Mouse (Mus musculus) heart, embryonic 10.5 days (tissue): Measurements from ENCODE around the gene Tarm1. TPM values are rescaled to one million over a fixed set of nuclear protein-coding genes. Genes with fewer than 3 reads are reported as not detected.
A peak's percentile ranks its signal among the peaks of the same experiment; 100 is the strongest.

ENCODE experiments used
- DNase-seq: peaks from one replicate; pipeline ENCODE4 v3.0.0-alpha.2; 2017; ENCODE audit warnings: low spot score
- H3K27ac ChIP-seq: fragments of 300-500 bp; sonication (generic); 2 replicates; pipeline ENCODE4 v1.5.1; 2016; ENCODE audit warnings: mild to moderate bottlenecking
- H3K27me3 ChIP-seq: fragments of 300-500 bp; sonication (generic); 2 replicates; pipeline ENCODE4 v1.6.1; 2016; ENCODE audit warnings: mild to moderate bottlenecking; ENCODE audit not compliant: poor library complexity, insufficient read depth, severe bottlenecking
- H3K36me3 ChIP-seq: fragments of 300-500 bp; sonication (generic); 2 replicates; pipeline ENCODE4 v1.6.1; 2016; ENCODE audit warnings: mild to moderate bottlenecking, moderate library complexity
- H3K4me1 ChIP-seq: fragments of 300-500 bp; sonication (generic); 2 replicates; pipeline ENCODE4 v1.6.1; 2016; ENCODE audit warnings: mild to moderate bottlenecking
- H3K4me3 ChIP-seq: fragments of 300-500 bp; sonication (generic); 2 replicates; pipeline ENCODE4 v1.5.1; 2016; ENCODE audit warnings: mild to moderate bottlenecking, moderate library complexity
- H3K9me3 ChIP-seq: fragments of 300-500 bp; sonication (generic); 2 replicates; pipeline ENCODE4 v1.6.1; 2016; ENCODE audit warnings: mild to moderate bottlenecking, moderate library complexity
- WGBS: fragments of 180-500 bp; shearing (Covaris S2); methylation state at CpG from one replicate; pipeline ENCODE4 v1.1.7; 2016; 5-methylcytosine and 5-hydroxymethylcytosine counted together
- polyA plus RNA-seq: library from polyadenylated mRNA; unstranded; fragments of >200 nt; fragmentation: Nextera tagmentation; extraction: Ambion mirVana; gene quantifications from 2 replicates; pipeline ENCODE4 v1.2.1, GENCODE M21; 2016

The Tarm1 gene
- polyA plus RNA-seq, result not detected in 2 replicates

GRCm38 (mm10) chr7:3502439-3502838, at the start of gene Tarm1:
Gene Tarm1 (minus strand): TSS chr7:3502624.
- Histone ChIP-seq H3K4me1 (no peaks in the 10 kb centered on the region), H3K27me3 (no peaks in the 10 kb centered on the region), H3K9me3 (no peaks in the 10 kb centered on the region), H3K4me3 (no peak within 1 kb of the TSS), H3K27ac (no peak within 1 kb of the TSS), H3K36me3 (no peaks in the 10 kb centered on the region)
- no peak for DNase-seq
- WGBS, result 76% methylated on average over 6 of the region's 6 CpGs

DNA sequence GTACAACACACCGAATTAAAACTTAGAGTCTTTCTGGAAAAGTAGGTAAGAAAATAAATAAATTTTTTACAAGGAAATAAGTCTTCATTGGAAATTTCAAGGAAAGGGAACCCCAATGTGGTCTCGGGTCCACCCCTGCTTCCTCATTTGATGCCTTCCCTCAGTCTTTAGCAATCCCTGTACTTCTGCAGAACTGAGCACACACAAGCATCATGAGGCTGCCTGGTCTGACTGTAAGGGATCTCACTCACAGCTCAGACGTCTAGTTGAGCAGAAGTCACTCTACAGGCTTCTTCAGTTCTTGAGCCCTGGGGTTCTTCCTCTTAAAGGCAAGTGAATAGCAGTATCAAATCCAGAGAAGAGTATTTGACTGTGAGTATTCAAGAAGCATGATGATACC, 3.5 kb upstream of the Tarm1 start:
- Histone ChIP-seq H3K36me3 (no peaks in the 10 kb centered on the region), H3K27me3 (no peaks in the 10 kb centered on the region), H3K27ac (no peak overlapping the region), H3K4me3 (no peak overlapping the region), H3K9me3 (0 out of 2 replicates have a peak, but pooled peaks cover 5% of the 10 kb centered on the region), H3K4me1 (no peaks in the 10 kb centered on the region)
- WGBS, result 69% methylated on average over 3 of the region's 3 CpGs
- no peak for DNase-seq

DNA sequence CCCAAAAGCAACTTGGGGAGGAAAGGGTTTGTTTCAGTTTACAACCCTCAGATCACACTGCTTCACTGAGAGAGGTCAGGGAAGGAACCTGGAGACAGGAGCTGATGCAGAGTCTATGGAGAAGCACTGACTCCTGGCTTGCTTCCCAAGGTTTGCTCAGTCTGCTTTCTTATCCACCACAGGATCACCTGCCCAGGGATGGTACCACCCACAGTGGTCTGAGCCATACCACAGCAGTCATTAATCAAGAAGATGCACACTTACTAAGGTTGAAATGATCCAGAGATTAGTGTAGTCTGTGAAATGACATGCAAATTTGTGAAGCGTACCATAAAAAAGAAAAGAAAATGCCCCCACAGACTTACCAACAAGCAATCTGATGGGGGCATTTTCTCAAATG, 2.0 kb downstream of the Tarm1 start:
- Histone ChIP-seq H3K4me3 (no peak overlapping the region), H3K27ac (no peak overlapping the region), H3K27me3 (no peaks in the 10 kb centered on the region), H3K9me3 (no peaks in the 10 kb centered on the region), H3K36me3 (no peaks in the 10 kb centered on the region), H3K4me1 (no peaks in the 10 kb centered on the region)
- DNase-seq, result no peak
- 94% methylated on average over 1 of the region's 1 CpGs for WGBS

DNA sequence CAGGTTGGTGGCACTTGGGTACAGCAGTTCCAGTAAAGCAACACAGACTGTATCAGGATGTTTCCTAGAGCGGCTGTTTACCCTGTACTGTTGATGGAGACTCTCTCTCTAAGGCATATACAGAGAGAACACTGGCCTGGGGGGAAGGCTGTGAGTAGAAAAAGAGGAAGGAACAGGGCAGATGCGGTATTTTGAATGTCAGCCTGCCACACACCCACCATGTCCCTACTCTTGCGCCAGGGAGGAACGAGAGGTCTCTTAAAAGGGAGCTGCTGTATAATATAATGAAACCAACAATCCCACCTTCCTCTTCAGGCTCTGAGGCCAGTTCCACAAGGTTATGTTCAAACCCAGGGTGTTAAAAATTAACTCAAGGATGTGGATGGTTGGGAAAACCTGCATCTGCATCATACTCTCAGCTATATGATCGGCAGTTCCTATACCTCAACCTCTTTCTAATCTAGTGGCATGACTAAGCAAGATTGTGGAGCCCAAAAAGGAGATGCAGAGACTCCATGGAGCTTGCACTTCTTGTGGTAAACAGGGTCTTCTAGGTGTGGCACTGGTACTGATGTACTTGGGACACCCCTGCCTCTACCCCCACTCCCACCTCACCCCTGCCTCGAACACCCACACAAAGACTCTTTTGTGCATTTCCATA, 20.3 kb downstream of the Tarm1 start:
- no peak overlapping the region for H3K27ac ChIP-seq
- H3K27me3 ChIP-seq, result no peaks in the 10 kb centered on the region
- H3K36me3 ChIP-seq, result no peaks in the 10 kb centered on the region
- DNase-seq, result no peak
- H3K4me3 ChIP-seq, result no peak overlapping the region
- H3K4me1 ChIP-seq, result no peaks in the 10 kb centered on the region
- peaks cover 7% of the 10 kb centered on the region for H3K9me3 ChIP-seq
- 84% methylated on average over 6 of the region's 6 CpGs for WGBS

DNA sequence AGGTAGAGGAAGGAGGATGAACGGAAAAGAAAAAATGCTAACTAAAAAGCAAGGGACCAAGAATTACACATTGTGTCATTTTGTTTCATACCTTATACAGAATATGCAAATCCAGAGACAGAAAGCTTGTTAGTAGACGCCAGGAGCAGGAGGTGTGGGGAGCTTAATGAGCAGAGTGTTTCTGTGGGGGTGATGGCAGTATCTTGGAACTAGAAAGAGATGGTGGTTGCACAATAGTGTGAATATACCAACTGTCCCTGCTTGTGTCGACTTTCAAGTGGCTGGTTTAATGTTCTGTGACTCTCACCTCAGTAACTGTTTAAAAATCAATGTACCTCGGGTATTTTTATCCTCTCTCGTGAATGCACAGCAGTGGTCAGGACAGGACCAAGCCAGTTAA, 25.7 kb downstream of the Tarm1 start:
- no peak overlapping the region for H3K27ac ChIP-seq
- H3K9me3 ChIP-seq, result peaks cover 7% of the 10 kb centered on the region
- 67% methylated on average over 5 of the region's 5 CpGs for WGBS
- H3K4me1 ChIP-seq, result peaks cover 9% of the 10 kb centered on the region; the same call in 1 of the 2 replicates
- no peaks in the 10 kb centered on the region for H3K27me3 ChIP-seq
- H3K4me3 ChIP-seq, result no peak overlapping the region
- H3K36me3 ChIP-seq, result no peaks in the 10 kb centered on the region
- no peak for DNase-seq

DNA sequence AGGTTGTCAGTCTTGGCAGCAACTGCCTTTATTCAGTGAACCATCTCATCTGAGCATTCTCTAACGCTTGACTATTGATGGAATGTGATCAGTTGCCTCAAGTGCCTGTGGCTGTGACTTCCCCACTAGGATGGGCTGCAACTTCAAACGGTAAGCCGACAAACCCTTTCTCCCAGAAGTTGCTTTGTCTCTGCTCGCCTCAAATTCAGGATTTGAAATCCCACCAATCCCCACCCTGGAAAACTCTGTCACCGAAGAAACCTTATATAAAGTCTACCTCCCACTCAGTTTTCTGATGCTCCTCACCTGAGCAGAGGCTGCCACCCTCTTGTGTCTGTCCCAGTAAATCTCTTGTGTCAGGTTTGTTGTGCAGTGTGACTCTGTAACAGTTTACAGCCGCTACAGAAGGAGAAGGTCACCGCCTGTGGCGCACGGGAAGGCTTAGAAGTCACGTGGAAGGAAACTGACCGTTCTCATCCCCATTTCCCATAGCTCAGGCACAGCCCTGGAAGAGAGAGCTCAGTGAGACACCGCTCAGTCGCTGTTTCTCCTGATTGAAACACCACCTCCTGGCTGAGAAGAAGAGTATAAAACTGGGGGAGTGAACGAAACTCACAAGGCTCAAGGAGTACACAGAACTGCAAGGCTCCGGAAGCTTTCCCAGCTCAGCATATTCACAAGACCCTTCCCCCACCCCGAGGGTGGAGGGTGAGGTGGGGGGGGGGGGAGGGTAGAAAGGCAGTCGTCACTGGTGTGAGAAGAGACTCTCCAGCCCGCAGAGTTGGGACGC, 27.9 kb downstream of the Tarm1 start:
- 4% methylated on average over 19 of the region's 19 CpGs for WGBS
- Histone ChIP-seq H3K27me3 (no peaks in the 10 kb centered on the region), H3K9me3 (no peaks in the 10 kb centered on the region), H3K4me1 (peaks cover 9% of the 10 kb centered on the region; the same call in 1 of the 2 replicates), H3K36me3 (no peaks in the 10 kb centered on the region), H3K4me3 (peak overlapping the region; percentile 49), H3K27ac (peak overlapping the region; percentile 24)
- peak; percentile 78 for DNase-seq

DNA sequence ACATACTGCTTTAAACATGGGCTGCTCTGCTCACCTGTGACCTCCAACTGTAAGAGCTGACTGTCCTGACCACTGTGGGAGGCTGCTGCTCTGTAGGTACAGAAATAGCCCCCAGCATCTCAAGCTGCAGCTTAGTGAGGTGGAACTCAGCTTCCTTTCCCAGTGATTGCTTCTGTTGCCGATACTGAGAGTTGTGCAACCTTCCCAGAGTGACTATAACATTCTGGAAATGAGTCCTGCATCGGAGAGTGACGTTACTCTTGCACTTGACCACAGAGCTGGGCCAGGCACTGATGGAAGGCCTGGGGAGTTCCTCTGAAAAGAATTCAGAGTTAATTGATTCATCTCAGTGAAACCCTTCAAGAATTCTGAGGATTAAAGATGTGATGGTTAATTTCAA, 29.6 kb downstream of the Tarm1 start:
- peak; percentile 42 for DNase-seq

DNA sequence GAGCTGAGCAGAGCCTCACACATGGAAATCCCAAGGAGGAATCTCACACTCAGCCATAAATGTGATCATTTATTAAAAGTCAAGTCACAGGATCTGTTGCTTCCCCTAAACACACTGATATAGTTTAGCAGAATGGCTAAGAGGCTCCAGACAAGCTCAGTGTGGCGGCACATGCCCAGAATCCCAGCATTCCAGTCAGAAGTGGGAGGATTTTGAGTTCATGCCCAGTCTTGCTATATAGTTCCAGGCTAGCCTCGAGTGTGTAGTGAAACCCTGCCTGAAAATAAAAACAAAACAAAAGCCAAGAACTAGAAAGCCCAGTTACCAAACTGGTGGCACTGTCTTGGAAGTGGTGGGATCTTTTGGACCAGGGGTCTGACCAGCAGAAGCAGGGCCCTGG, 33.8 kb downstream of the Tarm1 start:
- Histone ChIP-seq H3K36me3 (no peaks in the 10 kb centered on the region), H3K4me1 (no peaks in the 10 kb centered on the region), H3K4me3 (no peak overlapping the region), H3K9me3 (no peaks in the 10 kb centered on the region), H3K27ac (no peak overlapping the region), H3K27me3 (no peaks in the 10 kb centered on the region)
- DNase-seq, result peak; percentile 30
- WGBS, result 62% methylated on average over 2 of the region's 2 CpGs

More for the DNA sequence above, 29.6 kb downstream of the Tarm1 start:
- no peak overlapping the region for H3K4me3 ChIP-seq
- peaks cover 9% of the 10 kb centered on the region; the same call in 1 of the 2 replicates for H3K4me1 ChIP-seq
- H3K27me3 ChIP-seq, result no peaks in the 10 kb centered on the region
- no peak overlapping the region for H3K27ac ChIP-seq
- WGBS, result 81% methylated on average over 3 of the region's 3 CpGs
- no peaks in the 10 kb centered on the region for H3K9me3 ChIP-seq
- H3K36me3 ChIP-seq, result no peaks in the 10 kb centered on the region

GRCm38 (mm10) chr7:3463306-3463705, 39.1 kb downstream of the Tarm1 start:
- no peaks in the 10 kb centered on the region for H3K4me1 ChIP-seq
- no peak overlapping the region for H3K27ac ChIP-seq
- no peak overlapping the region for H3K4me3 ChIP-seq
- DNase-seq, result peak; percentile 20
- 84% methylated on average over 4 of the region's 4 CpGs for WGBS
- H3K36me3 ChIP-seq, result no peaks in the 10 kb centered on the region
- no peaks in the 10 kb centered on the region for H3K27me3 ChIP-seq
- H3K9me3 ChIP-seq, result no peaks in the 10 kb centered on the region

- H3K9me3 ChIP-seq, result no peaks in the 10 kb centered on the region
- no peaks in the 10 kb centered on the region for H3K27me3 ChIP-seq
- no peaks in the 10 kb centered on the region for H3K36me3 ChIP-seq
- WGBS, result 83% methylated on average over 8 of the region's 8 CpGs
- DNase-seq, result peak; percentile 27
- no peaks in the 10 kb centered on the region for H3K4me1 ChIP-seq
- no peak overlapping the region for H3K4me3 ChIP-seq
- no peak overlapping the region for H3K27ac ChIP-seq
These were observed 42.2 kb downstream of the Tarm1 start for GRCm38 (mm10) chr7:3460261-3460660.

- no peak for DNase-seq
- WGBS, result 78% methylated on average over 9 of the region's 9 CpGs
These were observed 44.6 kb downstream of the Tarm1 start for GRCm38 (mm10) chr7:3457841-3458217.

GRCm38 (mm10) chr7:3457111-3457840, 45.1 kb downstream of the Tarm1 start:
- Histone ChIP-seq H3K36me3 (no peaks in the 10 kb centered on the region), H3K9me3 (no peaks in the 10 kb centered on the region), H3K4me1 (0 out of 2 replicates have a peak, but pooled peaks cover 4% of the 10 kb centered on the region), H3K4me3 (no peak overlapping the region), H3K27ac (no peak overlapping the region), H3K27me3 (no peaks in the 10 kb centered on the region)
- WGBS, result 95% methylated on average over 10 of the region's 10 CpGs
- DNase-seq, result no peak

More at GRCm38 (mm10) chr7:3457841-3458217, 44.6 kb downstream of the Tarm1 start:
- Histone ChIP-seq H3K27ac (no peak overlapping the region), H3K27me3 (no peaks in the 10 kb centered on the region), H3K4me3 (no peak overlapping the region), H3K36me3 (no peaks in the 10 kb centered on the region), H3K9me3 (no peaks in the 10 kb centered on the region), H3K4me1 (0 out of 2 replicates have a peak, but pooled peaks cover 4% of the 10 kb centered on the region)
